Mouse (Mus musculus): ENCODE data around the gene Maip1. TPM values are rescaled to one million over a fixed set of nuclear protein-coding genes. Genes with fewer than 3 reads are reported as not detected.

The Maip1 gene
- total RNA-seq, 2 experiments from 2014 or later, result 14.1 to 14.9 TPM

- peak; percentile 92 for DNase-seq
These were observed 22.5 kb downstream of the Maip1 start for GRCm38 (mm10) chr1:57428368-57429308.

DNA sequence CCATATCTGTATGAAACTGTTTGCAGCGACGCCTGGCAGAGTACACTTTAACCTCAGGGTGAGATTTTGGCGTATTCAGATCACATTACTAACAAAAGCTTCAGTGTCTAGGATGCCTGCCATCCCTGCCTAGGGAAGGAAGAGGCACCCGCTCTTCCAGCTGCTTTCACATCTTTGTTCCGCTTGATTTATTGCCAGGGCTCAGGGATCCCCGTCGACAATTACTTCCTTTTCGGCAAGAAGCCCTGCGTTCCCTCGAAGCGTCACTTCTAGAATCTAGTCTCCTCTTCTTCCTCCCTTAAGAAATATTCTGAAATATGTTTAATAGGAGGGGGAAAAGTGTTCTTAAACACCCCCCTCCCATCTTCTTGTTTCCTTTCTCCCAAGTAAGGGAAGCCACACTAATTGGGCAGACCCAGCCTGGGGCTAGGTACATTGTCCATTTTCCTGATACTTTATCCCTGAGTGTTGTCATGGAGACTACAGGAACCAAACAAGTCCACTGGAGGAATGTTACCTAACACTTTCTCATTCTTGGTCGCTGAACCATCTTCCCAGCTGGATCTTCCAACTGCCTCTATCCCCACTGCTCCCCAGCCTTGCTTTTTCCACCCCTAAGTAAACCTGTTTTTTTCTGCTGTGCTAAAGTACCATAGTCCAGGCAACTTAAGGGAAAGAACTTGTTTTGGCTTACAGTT lies 23.8 kb downstream of the Maip1 start:
- DNase-seq, result peak; percentile 32

GRCm38 (mm10) chr1:57433141-57433540 lies 27.0 kb downstream of the Maip1 start:
- DNase-seq, result no peak

DNA sequence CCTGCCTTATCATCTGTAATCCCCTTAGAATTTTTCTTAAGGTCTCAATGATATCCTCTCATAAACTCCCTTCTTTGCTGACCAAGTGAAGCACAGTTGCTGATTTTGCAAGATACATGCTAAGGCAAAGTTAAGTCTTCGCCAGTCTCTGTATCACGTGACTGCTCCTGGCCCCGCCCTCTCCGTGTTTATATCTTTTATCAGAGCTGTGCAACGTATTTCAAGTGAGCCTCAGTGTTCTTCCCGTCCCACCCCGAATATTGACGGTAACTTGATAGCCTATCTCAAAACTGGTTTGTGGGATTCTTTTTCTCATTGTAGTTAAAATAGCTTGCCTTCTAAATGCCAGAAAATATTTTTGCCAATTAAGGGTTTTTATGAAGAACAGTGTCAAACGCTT lies 30.3 kb downstream of the Maip1 start:
- DNase-seq, result peak; percentile 62

DNA sequence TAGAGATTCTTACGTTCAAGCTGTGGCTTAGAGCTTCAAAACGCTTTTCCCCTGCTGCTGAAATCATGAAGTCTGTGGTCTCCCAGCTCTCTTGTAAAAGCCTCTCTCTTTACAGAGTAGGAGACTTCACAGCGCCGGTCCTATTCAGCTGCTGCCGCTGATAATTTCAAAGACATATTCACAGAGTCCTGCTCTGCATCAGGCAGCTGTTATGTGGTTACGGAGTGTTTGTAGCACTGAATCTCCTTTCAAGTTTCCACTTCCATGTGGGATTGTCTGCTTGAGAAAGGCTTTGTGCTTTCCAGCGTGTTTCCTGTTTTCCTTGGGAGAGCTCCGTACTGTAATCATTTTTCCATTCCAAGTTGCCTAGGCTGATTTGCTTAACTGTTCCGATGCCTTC lies 30.8 kb downstream of the Maip1 start:
- DNase-seq, result peak; percentile 33

DNA sequence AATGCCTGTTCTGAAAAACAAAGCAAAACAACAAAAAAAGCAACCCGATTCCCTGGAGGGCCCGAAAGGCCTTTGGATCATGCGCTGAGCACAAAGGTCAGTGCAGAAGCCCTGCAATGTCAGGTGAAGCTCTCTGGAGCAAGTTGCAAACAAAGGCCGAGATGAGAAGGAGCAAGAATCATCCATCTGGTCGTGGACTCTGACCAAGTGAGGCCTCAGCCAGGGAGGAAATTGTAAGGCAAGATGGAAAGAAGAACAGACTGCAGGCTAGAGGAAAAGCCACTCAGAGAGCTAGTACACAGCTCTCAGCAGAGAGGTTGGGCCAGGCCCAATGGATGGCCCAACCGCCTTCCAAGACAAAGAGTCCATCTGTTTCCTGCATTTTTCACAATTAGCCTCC lies 32.9 kb downstream of the Maip1 start:
- no peak for DNase-seq

- no peak for DNase-seq
These were observed 34.6 kb downstream of the Maip1 start for GRCm38 (mm10) chr1:57440771-57441170.

GRCm38 (mm10) chr1:57445679-57446078 lies 39.6 kb downstream of the Maip1 start:
- DNase-seq, result no peak

GRCm38 (mm10) chr1:57450241-57450640 lies 44.1 kb downstream of the Maip1 start:
- no peak for DNase-seq

DNA sequence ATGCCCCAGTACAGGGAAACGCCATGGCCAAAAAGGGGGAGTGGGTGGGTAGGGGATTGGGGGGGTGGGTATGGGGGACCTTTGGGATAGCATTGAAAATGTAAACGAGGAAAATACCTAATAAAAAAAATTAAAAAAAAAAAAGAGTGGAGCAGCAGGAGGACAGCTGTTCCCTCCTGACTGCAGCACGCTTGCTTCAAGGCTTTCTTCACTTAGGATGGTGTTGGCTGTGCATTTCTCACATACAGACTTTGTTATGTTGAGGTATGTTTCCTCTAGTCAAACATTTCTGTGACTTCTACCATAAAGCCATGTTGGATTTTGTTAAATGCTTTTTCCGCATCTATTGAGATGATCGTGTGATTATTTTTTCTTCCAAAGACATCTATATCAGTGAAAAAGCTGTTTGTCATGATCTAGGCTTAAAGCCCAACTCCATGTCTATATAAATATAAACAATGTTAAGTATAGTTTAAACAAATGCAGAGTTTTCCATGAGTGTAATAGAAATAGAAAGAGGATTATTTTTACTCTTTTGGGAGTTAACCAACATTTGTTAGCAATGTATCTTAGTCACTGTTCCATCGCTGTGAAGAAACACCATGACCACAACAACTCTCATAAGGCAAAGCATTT lies 54.3 kb downstream of the Maip1 start:
- no peak for DNase-seq

Other genes with a start within 250 kb of the Maip1 start
- 1 to 10 TPM; 4.1 to 5.8 TPM for gene 1700066M21Rik, start 28.7 kb upstream of the Maip1 start, total RNA-seq (2021)
- 1 to 10 TPM; 8.5 to 8.6 TPM for gene Tyw5, start 773 bp downstream of the Maip1 start, total RNA-seq (2021)